Mouse (Mus musculus) heart, embryonic 14.5 days (tissue): ENCODE measurements at regions not wholly inside any gene's neighbourhood (a gene's known extent, or its start where the extent isn't known, plus 50 kb on each side); places are given as distances from the start of the nearest gene placed in this dataset.

ENCODE experiments used
- ATAC-seq: fragments of 200-750 bp; cut with Nextera tagmentation; 2 replicates; pipeline ENCODE4 v1.8.0; 2017; ENCODE audit warnings: low read depth, moderate TSS enrichment; ENCODE audit not compliant: insufficient number of reproducible peaks, insufficient read depth, low FRiP score
- H3K27ac ChIP-seq, 2 experiments: fragments of 200-500 bp in 1 of 2; fragments of 300-500 bp in 1 of 2; sonication (generic) in 1 of 2; replicated peaks in 1 of 2; 2 replicates each; pipeline ENCODE4 v1.5.1; 2012 to 2014; ENCODE audit warnings: low read depth in 2 of 2, low read length in 2 of 2, control low read depth in 1 of 2, mild to moderate bottlenecking in 1 of 2, mixed read lengths in 1 of 2; ENCODE audit not compliant: control insufficient read depth in 1 of 2, insufficient read depth in 1 of 2
- H3K27me3 ChIP-seq: fragments of 300-500 bp; sonication (generic); 2 replicates; pipeline ENCODE4 v1.6.1; 2014; ENCODE audit warnings: mild to moderate bottlenecking, low read length, control low read depth; ENCODE audit not compliant: control insufficient read depth, insufficient read depth
- H3K36me3 ChIP-seq: fragments of 300-500 bp; sonication (generic); 2 replicates; pipeline ENCODE4 v1.6.1; 2014; ENCODE audit warnings: mild to moderate bottlenecking, control low read depth, low read length, mixed read lengths; ENCODE audit not compliant: control insufficient read depth, insufficient read depth
- H3K4me1 ChIP-seq, 2 experiments: fragments of 200-500 bp in 1 of 2; fragments of 300-500 bp in 1 of 2; sonication (generic) in 1 of 2; 2 replicates each; pipeline ENCODE4 v1.6.1; 2012 to 2014; ENCODE audit warnings: low read length in 2 of 2, control low read depth in 1 of 2, mixed read lengths in 1 of 2; ENCODE audit not compliant: control insufficient read depth in 2 of 2, insufficient read depth in 2 of 2
- H3K4me2 ChIP-seq: fragments of 300-500 bp; sonication (generic); 2 replicates; pipeline ENCODE4 v1.6.1; 2014; ENCODE audit warnings: mild to moderate bottlenecking, low read length
- H3K4me3 ChIP-seq, 2 experiments: fragments of 200-500 bp in 1 of 2; fragments of 300-500 bp in 1 of 2; sonication (generic) in 1 of 2; 2 replicates each; pipeline ENCODE4 v1.5.1; 2012 to 2014; ENCODE audit warnings: low read length in 2 of 2, mild to moderate bottlenecking in 2 of 2, control low read depth in 1 of 2, low read depth in 1 of 2, moderate library complexity in 1 of 2; ENCODE audit not compliant: control insufficient read depth in 1 of 2, insufficient read depth in 1 of 2
- H3K9ac ChIP-seq: fragments of 300-500 bp; sonication (generic); 2 replicates; pipeline ENCODE4 v1.6.1; 2014; ENCODE audit warnings: mild to moderate bottlenecking, low read length
- H3K9me3 ChIP-seq: fragments of 300-500 bp; sonication (generic); 2 replicates; pipeline ENCODE4 v1.6.1; 2016; ENCODE audit warnings: low read length, control low read depth; ENCODE audit not compliant: control insufficient read depth
- WGBS: fragments of 180-500 bp; shearing (Covaris S2); extraction: QIAGEN DNeasy Blood & Tissue Kit; methylation state at CpG from one replicate; pipeline ENCODE4 v1.1.7; 2014; 5-methylcytosine and 5-hydroxymethylcytosine counted together

DNA sequence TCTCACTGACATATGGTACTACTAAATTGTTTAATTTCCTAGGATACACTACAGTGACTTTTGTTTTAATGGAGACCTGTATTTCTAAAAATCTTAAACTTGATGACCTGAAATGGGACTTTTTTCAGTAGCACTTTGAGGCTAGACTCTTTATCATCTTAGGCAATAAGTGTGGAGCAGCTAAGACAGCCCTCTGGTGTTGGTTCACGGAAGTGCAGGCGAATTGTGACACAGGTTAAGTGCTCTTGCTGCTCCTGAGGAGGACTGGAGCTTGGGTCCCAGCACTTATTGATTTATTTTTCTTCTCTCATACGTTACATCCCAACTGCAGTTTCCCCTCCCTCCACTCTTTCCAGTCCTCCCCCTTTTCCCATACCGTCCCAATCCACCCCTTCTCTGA, 92.1 kb upstream of the Fam174b start:
- Histone ChIP-seq H3K27ac (no peak overlapping the region), H3K4me2 (no peak overlapping the region), H3K4me1 (peaks cover 0 to 4% of the 10 kb centered on the region in 2 experiments; a peak in 1 of 4 replicates), H3K27me3 (no peaks in the 10 kb centered on the region), H3K4me3 (no peak overlapping the region), H3K9ac (no peak overlapping the region), H3K36me3 (no peaks in the 10 kb centered on the region), H3K9me3 (no peaks in the 10 kb centered on the region)
- 18% methylated on average over 4 of the region's 4 CpGs for WGBS
- no peak for ATAC-seq

DNA sequence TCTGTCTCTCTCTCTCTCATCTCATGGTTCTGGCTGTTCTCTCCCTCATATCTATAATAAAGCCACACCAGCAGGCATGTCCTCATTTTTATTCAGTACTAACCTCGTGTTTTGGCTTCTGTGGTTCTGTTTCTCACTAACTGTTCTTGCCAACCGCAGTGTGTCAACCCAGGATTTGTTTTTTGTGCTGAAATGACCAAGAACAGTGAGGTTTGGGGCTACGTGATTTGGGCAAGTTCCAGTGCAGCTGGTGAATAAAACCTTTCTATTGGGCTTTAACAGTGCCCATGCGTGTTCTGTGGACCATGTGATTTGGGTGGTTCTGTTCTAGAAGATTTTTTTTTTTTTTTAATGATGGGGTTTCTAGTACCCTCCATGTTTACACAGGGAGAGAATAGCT, 93.0 kb upstream of the Fam174b start:
- 82% methylated on average over 4 of the region's 4 CpGs for WGBS
- H3K27ac ChIP-seq, result no peak overlapping the region
- no peak overlapping the region for H3K4me2 ChIP-seq
- no peak for ATAC-seq
- H3K4me1 ChIP-seq, result peaks cover 0 to 4% of the 10 kb centered on the region in 2 experiments; a peak in 1 of 4 replicates
- no peaks in the 10 kb centered on the region for H3K9me3 ChIP-seq
- H3K36me3 ChIP-seq, result no peaks in the 10 kb centered on the region
- H3K4me3 ChIP-seq, result no peak overlapping the region
- H3K9ac ChIP-seq, result no peak overlapping the region
- H3K27me3 ChIP-seq, result no peaks in the 10 kb centered on the region

DNA sequence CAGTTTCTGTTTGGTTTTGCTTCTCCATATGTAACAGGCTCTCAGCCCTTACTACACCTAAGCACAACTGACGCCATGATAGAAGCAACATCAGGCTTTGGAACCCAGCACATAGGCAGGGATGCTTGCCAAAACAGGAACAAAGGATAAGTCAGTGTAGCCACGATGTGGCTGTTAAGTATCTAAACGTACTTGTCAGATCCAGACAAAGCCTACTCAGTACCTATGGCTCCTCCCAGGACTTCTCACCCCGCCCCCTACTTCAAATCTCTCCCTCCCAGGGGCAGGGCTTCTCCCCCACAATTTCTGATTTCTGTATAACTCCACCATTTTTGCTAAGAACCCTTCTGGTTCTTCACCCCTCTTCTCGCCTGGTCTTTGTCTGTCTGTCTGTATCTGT, 93.4 kb upstream of the Fam174b start:
- Histone ChIP-seq H3K27me3 (no peaks in the 10 kb centered on the region), H3K4me2 (no peak overlapping the region), H3K36me3 (no peaks in the 10 kb centered on the region), H3K9me3 (no peaks in the 10 kb centered on the region), H3K4me3 (no peak overlapping the region), H3K4me1 (peaks cover 0 to 4% of the 10 kb centered on the region in 2 experiments; a peak in 1 of 4 replicates), H3K9ac (no peak overlapping the region), H3K27ac (no peak overlapping the region)
- no peak for ATAC-seq
- WGBS, result 54% methylated on average over 5 of the region's 5 CpGs

DNA sequence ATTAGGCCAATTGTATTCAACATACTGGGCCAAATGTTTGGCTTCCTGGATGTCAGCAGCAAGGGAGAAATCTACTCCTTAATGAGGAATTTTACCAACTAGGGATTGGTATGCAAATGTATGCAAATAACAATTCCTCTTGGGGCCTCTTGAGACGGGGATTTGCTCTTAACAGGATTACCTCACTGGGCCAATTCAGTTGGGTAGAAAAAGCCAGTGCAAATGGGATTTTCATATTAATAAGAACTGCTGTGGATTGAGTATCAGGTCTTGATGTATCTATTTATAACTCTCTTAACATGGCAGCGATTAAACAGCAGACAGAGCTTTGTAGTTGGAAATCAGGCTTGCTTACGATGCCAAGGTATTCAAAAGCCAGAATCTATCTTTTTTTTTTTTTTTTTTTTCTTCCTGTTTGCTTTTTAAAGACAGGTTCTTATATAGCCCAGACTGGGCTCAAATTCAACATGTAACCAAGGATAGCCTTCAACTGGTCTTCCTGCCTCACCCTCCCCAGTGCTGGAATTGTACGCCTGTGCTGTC, 95.7 kb upstream of the Fam174b start:
- Histone ChIP-seq H3K4me3 (no peak overlapping the region), H3K9ac (no peak overlapping the region), H3K27ac (no peak overlapping the region), H3K4me1 (peaks cover 0 to 4% of the 10 kb centered on the region in 2 experiments; a peak in 1 of 4 replicates), H3K27me3 (no peaks in the 10 kb centered on the region), H3K9me3 (no peaks in the 10 kb centered on the region), H3K4me2 (no peak overlapping the region), H3K36me3 (no peaks in the 10 kb centered on the region)
- WGBS, result 25% methylated on average over 4 of the region's 4 CpGs
- no peak for ATAC-seq

DNA sequence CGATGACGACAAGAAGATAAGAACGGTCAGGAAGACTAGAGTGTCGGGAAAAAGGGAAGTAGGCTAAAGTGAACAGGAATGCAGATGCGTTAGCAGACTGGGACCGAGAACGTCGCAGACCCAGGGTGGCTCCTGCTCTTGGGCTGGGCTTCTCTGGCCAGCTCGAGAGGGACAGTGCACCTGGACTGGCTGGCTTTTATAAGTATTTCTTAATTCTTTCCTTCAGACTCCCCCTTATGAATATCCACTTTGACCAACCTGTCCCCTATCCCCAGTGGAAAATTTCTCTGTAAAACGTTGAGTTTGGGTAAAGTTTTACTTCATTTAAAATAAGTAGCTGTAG, 96.1 kb upstream of the Fam174b start:
- H3K4me1 ChIP-seq, result peaks cover 0 to 4% of the 10 kb centered on the region in 2 experiments; a peak in 1 of 4 replicates
- WGBS, result 54% methylated on average over 10 of the region's 10 CpGs

DNA sequence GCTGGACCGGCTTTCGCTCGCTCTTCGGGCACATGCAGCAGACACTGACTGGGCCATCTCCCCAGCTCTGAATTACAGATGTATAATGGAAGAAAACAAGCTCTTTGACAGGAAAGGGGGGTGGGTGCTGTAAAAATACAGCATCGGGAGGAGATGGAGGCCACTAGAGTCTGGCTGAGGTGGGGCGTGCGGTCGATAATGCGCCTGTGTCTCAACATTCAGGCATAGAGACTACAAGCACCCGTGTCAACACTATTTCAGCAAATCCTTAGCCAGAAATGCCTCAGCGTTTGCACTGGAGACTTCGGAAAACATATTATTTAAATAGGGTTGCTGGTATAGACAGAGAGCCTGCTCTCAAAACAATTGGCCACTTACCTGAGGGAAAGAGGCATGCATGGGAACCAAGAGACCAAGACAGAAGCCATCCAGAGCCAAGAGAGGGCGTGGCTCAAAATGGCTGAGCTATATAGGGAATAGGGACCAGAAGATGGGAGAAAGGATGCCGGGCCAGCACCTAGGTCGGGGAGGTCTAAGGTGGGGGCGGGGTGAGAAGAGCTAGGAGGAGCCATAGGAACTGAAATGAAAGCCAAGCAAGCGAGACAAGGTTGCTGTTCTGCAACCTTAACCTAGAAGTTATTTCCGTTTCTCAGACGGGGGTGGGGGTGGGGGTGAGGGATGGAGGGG, 96.7 kb upstream of the Fam174b start:
- no peak overlapping the region for H3K4me3 ChIP-seq
- no peak for ATAC-seq
- no peaks in the 10 kb centered on the region for H3K36me3 ChIP-seq
- H3K9me3 ChIP-seq, result no peaks in the 10 kb centered on the region
- no peak overlapping the region for H3K9ac ChIP-seq
- H3K27me3 ChIP-seq, result no peaks in the 10 kb centered on the region
- H3K4me1 ChIP-seq, result peaks cover 0 to 4% of the 10 kb centered on the region in 2 experiments; a peak in 1 of 4 replicates
- no peak overlapping the region for H3K4me2 ChIP-seq
- WGBS, result 79% methylated on average over 19 of the region's 19 CpGs
- no peak overlapping the region for H3K27ac ChIP-seq

More for the DNA sequence above, 96.1 kb upstream of the Fam174b start:
- no peak for ATAC-seq
- H3K9ac ChIP-seq, result no peak overlapping the region
- no peaks in the 10 kb centered on the region for H3K27me3 ChIP-seq
- no peak overlapping the region for H3K27ac ChIP-seq
- no peak overlapping the region for H3K4me3 ChIP-seq
- no peaks in the 10 kb centered on the region for H3K9me3 ChIP-seq
- H3K36me3 ChIP-seq, result no peaks in the 10 kb centered on the region
- H3K4me2 ChIP-seq, result no peak overlapping the region

DNA sequence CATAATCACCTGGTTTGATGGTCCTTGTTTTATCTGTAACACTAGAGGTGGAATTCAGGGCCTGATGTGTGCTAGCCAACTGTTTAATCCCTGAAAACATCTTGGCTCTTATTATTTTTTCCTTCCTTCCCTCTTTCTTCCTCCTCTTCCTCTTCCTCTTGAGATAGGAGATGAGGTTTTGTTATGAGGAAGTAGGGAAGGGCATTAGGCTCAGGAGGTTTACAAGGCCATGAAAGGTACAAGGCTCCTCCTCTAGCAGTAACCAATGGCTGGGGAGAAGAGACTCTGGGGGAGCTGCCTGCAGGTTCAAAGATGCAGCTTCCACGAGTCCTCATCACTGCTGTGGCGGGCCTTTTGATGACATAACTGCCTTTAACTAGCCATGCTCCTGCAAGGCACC, 98.6 kb upstream of the Chd2 start:
- H3K27me3 ChIP-seq, result no peaks in the 10 kb centered on the region
- peaks cover 0 to 4% of the 10 kb centered on the region in 2 experiments; a peak in 1 of 4 replicates for H3K4me1 ChIP-seq
- WGBS, result 63% methylated on average over 2 of the region's 2 CpGs
- no peak overlapping the region for H3K4me2 ChIP-seq
- H3K4me3 ChIP-seq, result no peak overlapping the region
- no peak overlapping the region for H3K27ac ChIP-seq
- ATAC-seq, result no peak
- no peaks in the 10 kb centered on the region for H3K9me3 ChIP-seq
- H3K9ac ChIP-seq, result no peak overlapping the region
- H3K36me3 ChIP-seq, result no peaks in the 10 kb centered on the region

DNA sequence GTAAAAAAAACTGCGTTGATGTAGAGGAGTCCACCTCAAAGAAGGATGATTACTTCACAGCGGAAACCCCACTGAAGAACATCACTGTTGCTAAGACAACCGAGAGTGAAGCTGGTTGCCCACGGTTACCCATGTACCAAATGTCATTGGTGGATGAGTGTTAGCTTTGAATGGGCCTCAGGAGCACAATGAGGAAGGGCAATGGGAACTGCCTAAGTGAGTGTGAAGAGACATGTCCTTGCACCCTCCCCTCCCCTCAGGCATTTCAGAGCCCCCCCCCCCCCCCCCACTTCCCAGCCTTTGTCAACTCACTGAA, 96.1 kb upstream of the Chd2 start:
- H3K4me3 ChIP-seq, result no peak overlapping the region
- no peak for ATAC-seq
- no peak overlapping the region for H3K9ac ChIP-seq
- H3K27me3 ChIP-seq, result no peaks in the 10 kb centered on the region
- H3K36me3 ChIP-seq, result no peaks in the 10 kb centered on the region
- no peaks in the 10 kb centered on the region for H3K4me1 ChIP-seq
- H3K4me2 ChIP-seq, result no peak overlapping the region
- no peak overlapping the region for H3K27ac ChIP-seq
- H3K9me3 ChIP-seq, result no peaks in the 10 kb centered on the region
- WGBS, result 83% methylated on average over 4 of the region's 4 CpGs
